Mouse (Mus musculus): Measurements from ENCODE around the gene Dlg1. TPM values are rescaled to one million over a fixed set of nuclear protein-coding genes. Genes with fewer than 3 reads are reported as not detected.

Gene Dlg1
- total RNA-seq, 2 experiments from 2014 or later: 38.5 to 38.9 TPM

- intact Hi-C loops (cut with DNase I): no loop called here
- DNase-seq: no peak
Observed at GRCm38 (mm10) chr16:31653616-31654015, 9.6 kb upstream of the Dlg1 start.

- intact Hi-C loops (cut with DNase I): no loop called here
- no peak for DNase-seq
Observed at GRCm38 (mm10) chr16:31654021-31654420, 9.2 kb upstream of the Dlg1 start.

GRCm38 (mm10) chr16:31655531-31655930, 7.7 kb upstream of the Dlg1 start:
- intact Hi-C loops (cut with DNase I): no loop called here
- no peak for DNase-seq

GRCm38 (mm10) chr16:31657502-31657901, 5.7 kb upstream of the Dlg1 start:
- intact Hi-C loops (cut with DNase I): no loop called here
- DNase-seq: no peak

GRCm38 (mm10) chr16:31658539-31659334, 4.5 kb upstream of the Dlg1 start:
- DNase-seq: no peak
- intact Hi-C loops (cut with DNase I): no loop called here

- DNase-seq: no peak
- intact Hi-C loops (cut with DNase I): no loop called here
Observed at GRCm38 (mm10) chr16:31659453-31659852, 3.8 kb upstream of the Dlg1 start.

- intact Hi-C loops (cut with DNase I): loop anchor here (5.0 kb wide), 1 partner anchor 40 kb away; no protein-coding TSS in a partner anchor
- DNase-seq: no peak
Observed at GRCm38 (mm10) chr16:31662556-31663378, 476 bp upstream of the Dlg1 start.

GRCm38 (mm10) chr16:31664287-31664597, 999 bp downstream of the Dlg1 start:
- DNase-seq: no peak
- intact Hi-C loops (cut with DNase I): loop anchor here (5.0 kb wide), 1 partner anchor 38 kb away; no protein-coding TSS in a partner anchor

- no peak for DNase-seq
- intact Hi-C loops (cut with DNase I): no loop called here
Observed at GRCm38 (mm10) chr16:31672202-31672601, 9.0 kb downstream of the Dlg1 start.

- intact Hi-C loops (cut with DNase I): no loop called here
- no peak for DNase-seq
Observed at GRCm38 (mm10) chr16:31677463-31677862, 14.2 kb downstream of the Dlg1 start.

GRCm38 (mm10) chr16:31682291-31682690, 19.0 kb downstream of the Dlg1 start:
- no peak for DNase-seq
- intact Hi-C loops (cut with DNase I): no loop called here

- peak in 1 of 2 experiments; percentile 39 for DNase-seq
- intact Hi-C loops (cut with DNase I): no loop called here
Observed at GRCm38 (mm10) chr16:31683670-31684430, 20.6 kb downstream of the Dlg1 start.

- intact Hi-C loops (cut with DNase I): no loop called here
- DNase-seq: no peak
Observed at GRCm38 (mm10) chr16:31684771-31685170, 21.5 kb downstream of the Dlg1 start.

- no peak for DNase-seq
- intact Hi-C loops (cut with DNase I): no loop called here
Observed at GRCm38 (mm10) chr16:31687766-31688165, 24.5 kb downstream of the Dlg1 start.

GRCm38 (mm10) chr16:31695286-31696020, 32.2 kb downstream of the Dlg1 start:
- peak in 1 of 2 experiments; percentile 11 for DNase-seq
- intact Hi-C loops (cut with DNase I): no loop called here

- intact Hi-C loops (cut with DNase I): no loop called here
- DNase-seq: no peak
Observed at GRCm38 (mm10) chr16:31696367-31696766, 33.1 kb downstream of the Dlg1 start.

GRCm38 (mm10) chr16:31697341-31697740, 34.1 kb downstream of the Dlg1 start:
- intact Hi-C loops (cut with DNase I): no loop called here
- no peak for DNase-seq

- no peak for DNase-seq
- intact Hi-C loops (cut with DNase I): loop anchor here (2.0 kb wide), 1 partner anchor 246 kb away; no protein-coding TSS in a partner anchor
Observed at GRCm38 (mm10) chr16:31705213-31705612, 42.0 kb downstream of the Dlg1 start.

GRCm38 (mm10) chr16:31705904-31706303, 42.7 kb downstream of the Dlg1 start:
- intact Hi-C loops (cut with DNase I): loop anchor here (2.0 kb wide), 1 partner anchor 247 kb away; no protein-coding TSS in a partner anchor
- DNase-seq: no peak

- DNase-seq: no peak
- intact Hi-C loops (cut with DNase I): no loop called here
Observed at GRCm38 (mm10) chr16:31707326-31707725, 44.1 kb downstream of the Dlg1 start.

All from heart, postnatal 14 days (tissue).